Mouse (Mus musculus): ENCODE results near the gene Hcn2. TPM values are rescaled to one million over a fixed set of nuclear protein-coding genes. Genes with fewer than 3 reads are reported as not detected.

Gene Hcn2
- under 1 TPM; 0.42 to 0.78 TPM for total RNA-seq (2021)
- long read RNA-seq, experiment 1, result 0 reads
- long read RNA-seq, experiment 2, partial matches to known transcripts, result 0 of 1 reads
- long read RNA-seq, experiment 2, other reads (novel, unspliced or antisense), result 1 of 1 reads

- DNase-seq, result no peak
- intact Hi-C loops (cut with DNase I; ENCODE audit: low total_unique reads), result no loop called here
Measured at GRCm38 (mm10) chr10:79716254-79716987, at the start of gene Hcn2. Gene Hcn2 (plus strand): TSS chr10:79716634.

- no peak for DNase-seq
- intact Hi-C loops (cut with DNase I; ENCODE audit: low total_unique reads), result no loop called here
Measured at GRCm38 (mm10) chr10:79668076-79668475, 48.4 kb upstream of the Hcn2 start.

- intact Hi-C loops (cut with DNase I; ENCODE audit: low total_unique reads), result no loop called here
- DNase-seq, result peak; percentile 85
Measured at GRCm38 (mm10) chr10:79668771-79669575, 47.5 kb upstream of the Hcn2 start, which contains the start of gene Tpgs1. Gene Tpgs1 (plus strand): TSS chr10:79669369.

- DNase-seq, result peak; percentile 76
- intact Hi-C loops (cut with DNase I; ENCODE audit: low total_unique reads), result no loop called here
Measured at GRCm38 (mm10) chr10:79669576-79670057, 46.8 kb upstream of the Hcn2 start.

- intact Hi-C loops (cut with DNase I; ENCODE audit: low total_unique reads), result no loop called here
- DNase-seq, result no peak
Measured at GRCm38 (mm10) chr10:79670071-79670888, 46.2 kb upstream of the Hcn2 start.

- intact Hi-C loops (cut with DNase I; ENCODE audit: low total_unique reads), result no loop called here
- no peak for DNase-seq
Measured at GRCm38 (mm10) chr10:79671396-79672087, 44.9 kb upstream of the Hcn2 start.

GRCm38 (mm10) chr10:79672088-79672455, 44.4 kb upstream of the Hcn2 start:
- DNase-seq, result no peak

GRCm38 (mm10) chr10:79673054-79673453, 43.4 kb upstream of the Hcn2 start:
- intact Hi-C loops (cut with DNase I; ENCODE audit: low total_unique reads), result no loop called here
- DNase-seq, result no peak

More at GRCm38 (mm10) chr10:79672088-79672455, 44.4 kb upstream of the Hcn2 start:
- intact Hi-C loops (cut with DNase I; ENCODE audit: low total_unique reads), result no loop called here

GRCm38 (mm10) chr10:79675346-79676035, 40.9 kb upstream of the Hcn2 start:
- intact Hi-C loops (cut with DNase I; ENCODE audit: low total_unique reads), result no loop called here
- no peak for DNase-seq

- intact Hi-C loops (cut with DNase I; ENCODE audit: low total_unique reads), result no loop called here
- DNase-seq, result no peak
Measured at GRCm38 (mm10) chr10:79680606-79681495, 35.6 kb upstream of the Hcn2 start.

- DNase-seq, result peak; percentile 99
- intact Hi-C loops (cut with DNase I; ENCODE audit: low total_unique reads), result no loop called here
Measured at GRCm38 (mm10) chr10:79681591-79682245, 34.7 kb upstream of the Hcn2 start, which contains the start of gene Cdc34. Gene Cdc34 (plus strand): TSS chr10:79682195.

GRCm38 (mm10) chr10:79682551-79682915, 33.9 kb upstream of the Hcn2 start:
- intact Hi-C loops (cut with DNase I; ENCODE audit: low total_unique reads), result no loop called here
- no peak for DNase-seq

- intact Hi-C loops (cut with DNase I; ENCODE audit: low total_unique reads), result no loop called here
- peak; percentile 63 for DNase-seq
Measured at GRCm38 (mm10) chr10:79682916-79683582, 33.4 kb upstream of the Hcn2 start.

- peak; percentile 71 for DNase-seq
- intact Hi-C loops (cut with DNase I; ENCODE audit: low total_unique reads), result no loop called here
Measured at GRCm38 (mm10) chr10:79683726-79684640, 32.5 kb upstream of the Hcn2 start.

All from gastrocnemius, postnatal 14 days (tissue).